In the genomic region with DNA sequence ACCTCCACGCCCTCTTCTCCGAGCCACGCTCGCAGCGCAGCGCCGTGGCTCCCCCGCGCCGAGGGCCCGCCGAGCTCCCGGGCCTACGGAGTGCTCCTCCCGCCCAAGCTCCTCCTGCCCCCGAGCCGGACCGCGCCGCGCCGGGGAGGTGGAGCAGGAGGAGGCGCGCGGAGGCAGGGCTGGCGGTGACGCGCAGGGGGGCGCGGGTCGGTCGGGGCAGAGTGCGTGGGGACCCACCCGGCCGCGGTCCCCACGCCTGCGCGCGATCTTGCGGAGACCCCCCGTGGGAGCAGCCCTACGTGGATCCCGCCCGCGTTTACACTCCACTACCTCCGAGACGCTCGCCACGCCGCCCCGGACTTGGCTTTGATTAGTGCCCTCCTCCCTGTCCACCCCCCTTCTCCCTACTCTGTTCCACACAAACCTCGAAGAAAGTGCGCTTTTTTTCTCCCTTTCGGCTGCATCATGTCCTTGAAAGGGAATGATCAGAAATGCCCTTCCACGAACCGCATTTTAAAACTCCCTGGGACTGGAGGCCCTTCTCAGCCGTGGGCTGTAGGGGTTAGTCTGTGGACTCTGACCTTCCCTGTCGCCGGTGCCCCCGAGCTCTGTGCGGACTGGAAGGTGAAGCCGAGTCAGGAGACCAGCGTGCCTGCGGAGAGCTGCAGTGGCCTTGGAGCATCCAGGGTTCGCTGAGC, we compare ENCODE assay signal across 8 mouse cellular contexts. TPM values are rescaled to one million over a fixed set of nuclear protein-coding genes. Genes with fewer than 3 reads are reported as not detected.
DNase-seq lines count a peak whose midpoint lies in the region; ATAC-seq and TF ChIP-seq lines count a peak whose summit lies in the region.

Gene Steap2 (minus strand): TSS at position 623 of the 698 bp plus-strand sequence.

- H3K27me3 ChIP-seq in heart, embryonic 13.5 days (replicated peaks) = no peaks in the 10 kb centered on the region; the same call in 1 of the 2 replicates
- no peaks in the 10 kb centered on the region for H3K27me3 ChIP-seq in kidney, postnatal 0 days (ENCODE audit: insufficient read depth, low read length)

- ATAC-seq in heart, embryonic 13.5 days (ENCODE audit: extremely low read depth, insufficient number of reproducible peaks, low FRiP score, low TSS enrichment) = peak; percentile 52; the same call in 1 of the 2 replicates
- ATAC-seq in kidney, postnatal 0 days (replicated peaks; ENCODE audit: low FRiP score, low read depth) = peak; percentile 88

- no peaks in the 10 kb centered on the region for H3K9me3 ChIP-seq in heart, embryonic 13.5 days
- no peaks in the 10 kb centered on the region for H3K9me3 ChIP-seq in kidney, postnatal 0 days (replicated peaks; ENCODE audit: low read length)

- DNase-seq in 3T3-L1 (ENCODE audit: low read depth, low spot score) = peak; percentile 80
- peak; percentile 63 for DNase-seq in kidney, postnatal 0 days (ENCODE audit: low spot score)
- peak; percentile 40 for DNase-seq in lung, adult 2 months
- DNase-seq in ovary, postnatal 36 days (ENCODE audit: low spot score) = peak; percentile 67
- DNase-seq in B cell, adult 2 months = no peak

- no peaks in the 10 kb centered on the region; the same call in 1 of the 2 replicates for H3K4me1 ChIP-seq in bone marrow macrophage, adult 2 months (ENCODE audit: control insufficient read depth, insufficient read depth, low read length)
- peaks cover 4% of the 10 kb centered on the region for H3K4me1 ChIP-seq in embryonic fibroblast, embryonic 13.5 days (ENCODE audit: control insufficient read depth, insufficient read depth, low read length)
- H3K4me1 ChIP-seq in heart, embryonic 13.5 days = 0 out of 2 replicates have a peak, but pooled peaks cover 2% of the 10 kb centered on the region
- 0 out of 2 replicates have a peak, but pooled peaks cover 6% of the 10 kb centered on the region for H3K4me1 ChIP-seq in kidney, postnatal 0 days (replicated peaks; ENCODE audit: insufficient read depth, low read length)
- peaks cover 3% of the 10 kb centered on the region; the same call in 1 of the 2 replicates for H3K4me1 ChIP-seq in lung, adult 2 months (ENCODE audit: control insufficient read depth, insufficient read depth, low read length)

- peak within 1 kb of the TSS; percentile 86 for H3K4me2 ChIP-seq in heart, embryonic 13.5 days
- peak within 1 kb of the TSS; percentile 96 for H3K4me2 ChIP-seq in kidney, postnatal 0 days (ENCODE audit: low read length)

- under 1% methylated on average over 66 of the region's 66 CpGs for WGBS in heart, embryonic 13.5 days
- WGBS in kidney, postnatal 0 days = under 1% methylated on average over 45 of the region's 66 CpGs
- 2% methylated on average over 61 of the region's 66 CpGs for WGBS in lung, adult 2 months

- no peak for TF ChIP-seq POLR2A in bone marrow macrophage, adult 2 months (IDR thresholded peaks at IDR 0.05; ENCODE audit: borderline replicate concordance, low read depth, low read length)
- TF ChIP-seq POLR2A in embryonic fibroblast, embryonic 13.5 days (IDR thresholded peaks at IDR 0.05; ENCODE audit: low read depth, low read length) = peak; percentile 86
- no peak; the same call in 1 of the 2 replicates for TF ChIP-seq POLR2A in lung, adult 2 months (IDR thresholded peaks at IDR 0.05; ENCODE audit: borderline replicate concordance, extremely low read depth, low read depth, low read length)

- peak within 1 kb of the TSS; percentile 58 for H3K4me3 ChIP-seq in bone marrow macrophage, adult 2 months (ENCODE audit: insufficient read depth, low read length)
- peak within 1 kb of the TSS; percentile 89 for H3K4me3 ChIP-seq in embryonic fibroblast, embryonic 13.5 days (ENCODE audit: insufficient read depth, low read length)
- H3K4me3 ChIP-seq in heart, embryonic 13.5 days = peak within 1 kb of the TSS; percentile 85
- H3K4me3 ChIP-seq in kidney, postnatal 0 days (replicated peaks; ENCODE audit: low read depth, low read length) = peak within 1 kb of the TSS; percentile 78
- peak within 1 kb of the TSS; percentile 69 for H3K4me3 ChIP-seq in lung, adult 2 months (replicated peaks; ENCODE audit: extremely low read depth, low read depth, low read length)

- no peak for TF ChIP-seq CTCF in bone marrow macrophage, adult 2 months (IDR thresholded peaks at IDR 0.05; ENCODE audit: low read depth, low read length)
- no peak for TF ChIP-seq CTCF in embryonic fibroblast, embryonic 13.5 days (IDR thresholded peaks at IDR 0.05; ENCODE audit: borderline replicate concordance, insufficient read depth, low read length)
- no peak for TF ChIP-seq CTCF in kidney, postnatal 0 days (IDR thresholded peaks at IDR 0.05; ENCODE audit: low read depth)
- no peak for TF ChIP-seq CTCF in lung, adult 2 months (IDR thresholded peaks at IDR 0.05; ENCODE audit: insufficient read depth, low read length)

- H3K27ac ChIP-seq in bone marrow macrophage, adult 2 months (ENCODE audit: insufficient read depth, low read depth, low read length) = no peak within 1 kb of the TSS
- H3K27ac ChIP-seq in embryonic fibroblast, embryonic 13.5 days (ENCODE audit: insufficient read depth, low read length) = peak within 1 kb of the TSS; percentile 54
- no peak within 1 kb of the TSS; the same call in 1 of the 2 replicates for H3K27ac ChIP-seq in heart, embryonic 13.5 days (replicated peaks)
- peak within 1 kb of the TSS; percentile 88 for H3K27ac ChIP-seq in kidney, postnatal 0 days

- no peaks in the 10 kb centered on the region for H3K36me3 ChIP-seq in heart, embryonic 13.5 days
- no peaks in the 10 kb centered on the region for H3K36me3 ChIP-seq in kidney, postnatal 0 days (ENCODE audit: insufficient read depth, low read length)

- H3K9ac ChIP-seq in heart, embryonic 13.5 days = peak within 1 kb of the TSS; percentile 90
- H3K9ac ChIP-seq in kidney, postnatal 0 days (ENCODE audit: low read depth, low read length) = peak within 1 kb of the TSS; percentile 88

RNA-seq across cellular contexts. Expression of gene Steap2, which starts in this region (rescaled TPM):
- 0.24 TPM in 1 of 2 replicates, not detected in the other for polyA plus RNA-seq in bone marrow macrophage, adult 2 months (2012; ENCODE audit: insufficient read depth, insufficient read length, missing spikeins)
- polyA plus RNA-seq in embryonic fibroblast, embryonic 13.5 days (2011; ENCODE audit: insufficient read length, low read depth, missing spikeins) = 63.5 and 68.2 TPM in 2 replicates
- 2.8 and 2.9 TPM in 2 replicates for polyA plus RNA-seq in heart, embryonic 13.5 days (2015; fragmentation: Nextera tagmentation; extraction: Ambion mirVana)
- polyA plus RNA-seq in kidney, postnatal 0 days (2015; fragmentation: Nextera tagmentation; extraction: Ambion mirVana) = 24.8 and 25.0 TPM in 2 replicates
- 5.1 and 5.7 TPM in 2 replicates for polyA plus RNA-seq in lung, adult 2 months (2012; rRNA removed)

Comparison
In these comparisons a context has a peak if more than half of its experiments do, and no peak if none do; other contexts are left out.
1. DNase-seq: peak in 3T3-L1 (single experiment), kidney, postnatal 0 days (single experiment), lung, adult 2 months (single experiment) and ovary, postnatal 36 days (single experiment); none in B cell, adult 2 months (0 of 2).
2. H3K27ac ChIP-seq: peak in embryonic fibroblast, embryonic 13.5 days (single experiment) and kidney, postnatal 0 days (single experiment); none in bone marrow macrophage, adult 2 months (single experiment) and heart, embryonic 13.5 days (single experiment).
3. Peak in every context shown above with its lines, with median percentiles within 50 percentile points of each other: H3K4me3 ChIP-seq.